Mouse (Mus musculus) ES-Bruce4 (cell line): ENCODE results near the gene Mup12.
"Not testable (repeated sequence)": the region's sequence is repeated elsewhere in the genome, so short reads cannot be mapped to it uniquely, and the experiment has no call there.

Experiments used
- CTCF ChIP-seq: IDR thresholded peaks from one replicate; pipeline ENCODE4 v1.8.1; 2011; ENCODE audit warnings: low read depth, low read length
- EP300 ChIP-seq: IDR thresholded peaks from 2 replicates; pipeline ENCODE4 v1.6.1; 2011; ENCODE audit warnings: low read depth, low read length; ENCODE audit not compliant: insufficient read depth
- POLR2A ChIP-seq: IDR thresholded peaks from one replicate; pipeline ENCODE4 v1.8.1; 2011; ENCODE audit warnings: low read length; ENCODE audit not compliant: insufficient read depth

DNA sequence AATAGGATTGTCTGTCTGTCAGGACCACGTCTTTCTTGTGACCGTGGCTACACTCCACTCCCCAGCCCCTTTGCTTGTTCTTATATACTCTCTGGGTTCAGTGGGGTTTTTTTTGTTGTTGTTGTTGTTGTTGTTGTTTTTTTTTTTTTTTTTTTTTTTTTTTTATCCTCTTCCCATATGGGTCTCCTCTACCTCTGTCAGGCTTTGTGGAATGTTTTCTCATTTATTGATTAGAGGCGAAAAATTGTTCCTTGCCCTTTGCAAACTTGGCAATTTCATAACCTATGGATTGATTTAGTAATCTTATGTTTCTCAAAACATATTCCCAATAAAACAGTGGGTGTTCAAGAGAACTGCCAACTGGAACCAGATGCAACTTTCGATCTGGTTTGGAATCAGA lies at the start of gene Mup12:
- TF ChIP-seq CTCF, POLR2A, EP300: not testable (repeated sequence)
